Mouse (Mus musculus) B cell, adult 2 months (primary cell): ENCODE data around the gene Fam173b.

Experiments
- DNase-seq, 2 experiments: peaks; one replicate each; pipeline ENCODE4 v3.0.0; 2022

Gene Fam173b

DNA sequence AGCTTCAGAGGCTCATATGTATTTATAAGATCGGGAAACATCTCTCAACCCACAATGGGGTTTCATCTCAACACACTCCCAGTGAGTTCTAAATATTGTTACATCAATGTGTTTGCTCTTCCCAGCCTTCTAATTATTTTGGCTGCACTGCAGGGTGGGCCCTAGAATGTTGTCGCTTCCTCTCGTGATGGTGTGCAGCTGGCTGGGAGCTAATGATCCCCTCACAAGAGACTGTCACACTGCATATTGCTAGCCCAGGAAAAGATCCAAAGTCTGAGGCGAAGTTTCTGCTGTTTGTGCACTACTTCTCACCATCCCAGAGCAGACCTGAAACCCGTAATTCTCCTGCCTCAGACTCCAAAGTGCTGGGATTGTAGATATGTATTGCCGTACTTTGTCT is 45.6 kb downstream of the Fam173b start:
- DNase-seq, result no peak

DNA sequence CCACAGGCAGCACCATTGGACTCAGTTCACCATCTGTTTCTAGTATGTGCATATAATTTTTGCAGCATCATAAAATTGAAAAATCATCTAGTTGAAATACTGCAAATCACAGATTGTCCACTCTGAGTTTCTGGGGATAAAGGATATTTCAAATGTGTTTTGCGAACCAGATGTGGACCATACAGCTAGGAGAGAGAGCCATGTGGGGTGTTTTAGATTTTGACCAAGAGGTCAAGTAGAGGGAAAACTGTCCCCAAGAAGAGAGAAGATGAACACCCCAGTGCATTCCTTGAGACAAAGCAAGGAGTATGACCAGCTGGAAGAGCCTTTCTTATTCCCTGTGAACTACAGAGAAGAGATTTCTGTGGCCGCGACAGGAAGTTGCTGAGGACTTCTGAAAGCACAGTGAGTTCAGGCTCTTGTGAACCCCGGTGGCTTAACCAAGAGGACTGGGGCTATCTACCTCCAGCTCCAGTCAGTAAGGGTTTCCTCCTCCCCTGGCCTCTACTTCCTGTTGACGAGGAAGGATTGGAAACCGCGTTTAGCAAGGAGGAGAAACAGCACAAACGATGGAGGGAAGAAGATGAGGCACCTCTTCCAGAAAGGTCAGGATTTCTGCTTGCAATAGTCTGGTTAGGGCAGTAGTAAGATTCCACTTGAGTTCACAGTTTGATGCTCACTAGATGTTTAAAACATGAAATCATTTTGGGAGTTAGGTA is 46.4 kb downstream of the Fam173b start:
- DNase-seq, result no peak

DNA sequence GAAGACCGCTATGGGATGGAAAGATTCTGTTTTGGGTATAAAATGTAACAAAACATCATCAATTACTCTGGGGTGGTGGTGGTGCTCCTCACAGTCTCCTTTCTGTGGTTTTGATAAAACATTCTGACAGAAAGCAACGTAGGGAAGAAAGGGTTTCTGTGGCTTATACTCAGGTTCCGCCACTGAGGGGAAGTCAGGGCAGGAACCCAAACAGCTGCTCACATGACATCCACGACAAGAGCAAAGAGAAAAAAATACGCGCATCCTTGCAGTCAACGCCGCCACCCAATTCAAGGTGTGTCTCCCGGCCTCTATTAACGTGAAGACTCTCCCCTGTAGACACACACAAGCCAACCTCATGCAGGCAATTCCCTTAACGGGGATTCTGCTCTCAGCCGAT is 48.0 kb downstream of the Fam173b start:
- no peak for DNase-seq

DNA sequence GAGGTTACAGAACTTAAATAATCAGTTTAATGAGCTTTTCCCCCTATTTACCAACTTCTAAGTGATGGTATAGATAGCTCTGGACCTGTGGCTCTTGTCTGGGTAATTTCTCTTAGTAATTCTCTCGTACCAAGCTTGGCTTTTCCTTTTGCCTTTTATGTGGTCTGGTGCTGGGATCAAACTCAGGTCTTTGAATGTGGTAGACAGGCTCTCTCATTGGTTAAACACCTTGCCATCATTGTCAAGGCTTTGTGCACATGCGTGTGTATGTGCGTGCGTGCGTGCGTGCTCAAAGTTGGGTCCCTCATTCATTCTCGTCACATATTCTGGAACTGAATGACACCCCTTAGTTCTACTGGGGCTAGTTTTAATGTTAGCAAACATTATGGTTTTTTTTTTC is 49.2 kb downstream of the Fam173b start:
- no peak for DNase-seq

DNA sequence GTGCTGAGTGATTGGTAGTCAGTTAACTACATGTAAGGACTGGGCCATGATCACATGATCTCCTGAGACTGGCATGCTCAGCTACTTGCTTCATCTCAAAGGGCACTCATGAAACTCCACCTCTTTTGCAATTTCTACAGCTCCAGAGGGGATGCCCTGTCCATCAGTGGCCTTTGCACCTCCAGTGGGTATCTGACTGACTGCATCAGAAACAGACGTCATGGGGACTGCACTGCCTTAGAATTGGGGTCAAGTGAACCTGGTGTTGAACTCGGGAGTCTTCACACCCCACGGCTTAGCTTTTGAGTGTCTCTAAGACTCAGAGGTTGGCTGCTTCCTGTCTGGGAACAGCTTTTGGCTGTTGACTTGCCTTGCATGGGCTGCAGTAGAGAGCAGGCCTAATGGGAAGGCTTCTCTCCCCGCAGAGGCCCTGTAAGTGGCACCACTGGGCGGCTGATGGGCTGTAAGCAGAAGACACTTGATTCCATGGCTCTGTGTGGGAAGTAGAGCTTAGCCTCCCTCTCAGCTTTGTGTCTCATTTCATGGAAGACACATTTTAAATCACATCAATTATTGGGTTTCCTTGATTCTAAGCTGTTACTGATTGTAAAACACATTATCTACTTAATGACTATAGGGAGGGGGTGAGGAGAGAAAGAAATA is 58.6 kb downstream of the Fam173b start:
- no peak for DNase-seq

DNA sequence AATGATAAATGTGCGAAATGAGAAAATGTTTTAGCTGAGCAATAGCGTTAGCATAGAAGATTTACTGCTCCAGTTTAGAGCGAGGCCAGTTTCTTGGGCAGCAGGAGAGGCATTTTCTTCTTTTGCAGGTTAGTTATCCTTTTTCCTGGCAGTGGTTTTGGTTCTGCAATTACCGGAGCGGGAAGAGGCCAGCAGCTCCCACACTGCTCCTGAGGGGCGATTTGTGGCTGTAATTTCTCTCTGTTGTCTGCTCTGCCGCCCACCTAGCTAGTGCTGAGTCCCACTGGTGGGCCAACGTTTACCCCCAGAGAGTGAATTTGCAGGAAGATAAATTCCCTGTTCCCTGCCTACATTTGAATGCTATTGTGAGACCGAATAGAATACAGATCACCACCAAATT is 59.2 kb downstream of the Fam173b start:
- DNase-seq, result no peak

DNA sequence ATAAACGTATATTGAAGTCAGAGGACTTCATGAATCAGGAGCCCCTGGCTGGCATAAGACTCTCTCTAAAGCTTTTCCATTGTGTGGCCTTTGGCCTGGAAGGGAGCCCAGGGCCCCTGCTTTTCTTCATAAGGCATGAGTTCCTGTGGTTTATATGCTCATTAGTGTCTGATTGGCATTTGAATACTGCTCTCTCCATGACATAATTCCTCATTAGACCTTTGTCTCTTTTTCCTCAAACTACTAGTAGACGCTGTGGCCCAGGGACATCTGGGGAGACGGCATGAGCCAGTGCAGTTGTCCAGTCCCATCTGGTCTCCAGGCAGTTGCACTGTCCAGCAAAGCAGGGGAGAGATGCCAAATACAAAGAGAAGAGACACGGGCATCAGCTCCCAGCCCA is 60.1 kb downstream of the Fam173b start:
- DNase-seq, result no peak

DNA sequence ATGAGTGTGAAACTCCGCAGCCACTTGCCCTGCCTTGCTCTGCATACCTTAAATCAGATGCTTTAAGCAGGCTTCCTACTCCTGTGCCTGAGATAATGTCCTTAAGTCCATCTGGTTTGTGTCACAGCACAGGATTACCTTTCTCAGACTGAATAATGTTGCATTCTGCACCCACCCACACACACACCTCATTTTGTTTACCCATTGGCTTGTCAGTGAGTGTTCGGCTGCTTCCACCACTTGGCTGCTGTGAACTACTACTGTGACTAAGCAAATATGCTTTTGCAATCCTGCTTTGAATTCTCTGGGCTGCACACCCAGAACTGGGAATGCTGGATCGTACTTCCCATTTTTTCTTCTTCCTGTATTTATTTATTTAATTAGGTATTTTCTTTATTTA is 61.4 kb downstream of the Fam173b start:
- no peak for DNase-seq
